Mouse (Mus musculus) ES-E14 (cell line): ENCODE data around the gene 4921536K21Rik.

Experiments
- CHD2 ChIP-seq: IDR thresholded peaks from 2 replicates; pipeline ENCODE4 v1.6.1; 2014; ENCODE audit warnings: mild to moderate bottlenecking, low read depth, low read length, inconsistent platforms
- HCFC1 ChIP-seq: IDR thresholded peaks from 2 replicates; pipeline ENCODE4 v1.6.1; 2012; ENCODE audit warnings: low read length, inconsistent platforms, borderline replicate concordance; ENCODE audit not compliant: insufficient read depth
- MAFK ChIP-seq: IDR thresholded peaks from 2 replicates; pipeline ENCODE4 v1.6.1; 2014; ENCODE audit warnings: mild to moderate bottlenecking, low read depth, low read length, inconsistent platforms; ENCODE audit not compliant: insufficient read depth
- ZNF384 ChIP-seq: IDR thresholded peaks from 2 replicates; pipeline ENCODE4 v1.6.1; 2012; ENCODE audit warnings: low read depth, low read length, inconsistent platforms

DNA sequence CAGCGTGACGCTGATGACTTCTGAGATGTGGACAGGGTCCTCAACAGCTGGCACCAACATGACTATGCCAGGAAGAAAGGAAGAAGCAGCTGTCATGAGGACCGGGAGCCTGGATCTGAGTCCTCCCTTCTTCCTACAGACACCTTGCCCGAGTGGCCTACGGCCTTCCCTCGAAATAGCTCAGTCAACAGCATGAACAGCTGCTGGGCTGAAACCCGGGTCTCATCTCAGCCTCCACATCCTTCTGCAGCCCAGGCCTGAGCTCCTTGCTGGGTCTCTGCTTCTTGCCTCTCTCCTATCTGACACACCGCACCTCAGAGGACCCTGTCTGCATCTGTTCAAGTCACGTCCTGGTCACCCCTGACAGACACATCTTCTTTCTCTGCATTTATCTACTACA lies 27.2 kb upstream of the 4921536K21Rik start:
- TF ChIP-seq CHD2 (no peak), MAFK (no peak), HCFC1 (no peak), ZNF384 (no peak)
